Comparison of ENCODE assay signal across 11 mouse cellular contexts in the genomic region with DNA sequence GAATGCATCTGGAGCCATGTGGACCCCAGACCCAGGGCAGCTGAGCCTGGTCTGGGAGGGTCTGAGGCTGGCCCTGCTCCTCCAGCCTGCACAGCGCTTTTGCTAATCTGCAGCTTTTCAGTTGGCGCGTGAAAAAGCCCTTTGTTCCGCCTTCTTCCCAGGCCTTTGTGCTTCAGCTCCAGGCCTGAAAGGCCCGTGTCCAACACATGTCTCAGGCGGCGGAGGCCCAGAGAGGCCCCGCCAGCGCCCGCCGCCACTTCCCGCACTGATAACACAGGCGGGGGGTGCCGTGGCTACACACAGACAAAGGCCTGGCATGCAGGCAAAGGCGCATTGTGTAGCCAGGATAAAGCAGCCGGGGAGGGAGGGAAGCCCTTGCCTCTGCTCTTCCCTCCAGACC. TPM values are rescaled to one million over a fixed set of nuclear protein-coding genes. Genes with fewer than 3 reads are reported as not detected.
DNase-seq lines count a peak whose midpoint lies in the region; ATAC-seq lines count a peak whose summit lies in the region.
"Had no signal": no experiment of that assay in that cellular context is flagged by ENCODE, and none has a peak within 500 bp of the region (broad histone marks: within the 10 kb centered on the region; RNA-seq: fewer than 3 reads in every experiment).

No protein-coding gene starts in this region.

- H3K4me2 ChIP-seq in hindbrain, embryonic 13.5 days, result no peak overlapping the region
- no peak overlapping the region for H3K4me2 ChIP-seq in neural tube, embryonic 14.5 days (ENCODE audit: low read depth, low read length)
- H3K4me2 ChIP-seq: heart, embryonic 13.5 days had no signal

- no peaks in the 10 kb centered on the region for H3K36me3 ChIP-seq in hindbrain, embryonic 13.5 days
- no peaks in the 10 kb centered on the region for H3K36me3 ChIP-seq in neural tube, embryonic 14.5 days (ENCODE audit: control insufficient read depth, insufficient read depth, low read length)
- H3K36me3 ChIP-seq: heart, embryonic 13.5 days had no signal

- 2% methylated on average over 16 of the region's 16 CpGs for WGBS in hindbrain, embryonic 13.5 days
- WGBS in neural tube, embryonic 14.5 days, result 4% methylated on average over 16 of the region's 16 CpGs

- peak; percentile 67 for ATAC-seq in hindbrain, embryonic 13.5 days (ENCODE audit: low FRiP score)
- ATAC-seq in neural tube, embryonic 14.5 days (ENCODE audit: low read depth), result peak; percentile 22; the same call in 1 of the 2 replicates
- no peak for ATAC-seq in granulocyte monocyte progenitor cell, adult 5-6 weeks (replicated peaks; ENCODE audit: poor library complexity, severe bottlenecking)

- peak overlapping the region; percentile 58 for H3K9ac ChIP-seq in hindbrain, embryonic 13.5 days
- H3K9ac ChIP-seq in neural tube, embryonic 14.5 days (replicated peaks; ENCODE audit: low read depth, low read length), result peak overlapping the region; percentile 8; the same call in 1 of the 2 replicates
- H3K9ac ChIP-seq: heart, embryonic 13.5 days had no signal

- no peak overlapping the region for H3K4me3 ChIP-seq in hindbrain, embryonic 13.5 days
- no peak overlapping the region for H3K4me3 ChIP-seq in neural tube, embryonic 14.5 days (ENCODE audit: low read depth, low read length)
- H3K4me3 ChIP-seq: heart, embryonic 13.5 days; megakaryocyte, embryonic 14.5 days had no signal

- peak overlapping the region; percentile 83 for H3K27ac ChIP-seq in hindbrain, embryonic 13.5 days
- H3K27ac ChIP-seq in neural tube, embryonic 14.5 days (ENCODE audit: low read depth, low read length), result 0 out of 2 replicates have a peak overlapping the region, but pooled peaks have one; percentile 23
- H3K27ac ChIP-seq: heart, embryonic 13.5 days had no signal

- DNase-seq in left cerebral cortex, postnatal 4 days, result peak; percentile 44
- no peak for DNase-seq in left cerebral cortex, adult 18-20 months (ENCODE audit: low spot score in 2 of 2)
- peak; percentile 83 for DNase-seq in embryo, embryonic 10 days (ENCODE audit: low spot score)
- no peak for DNase-seq in heart, adult 18-20 months
- no peak for DNase-seq in frontal cortex, postnatal 36 days (ENCODE audit: low spot score in 2 of 2)
- DNase-seq: layer of hippocampus, postnatal 36 days had no signal

- no peaks in the 10 kb centered on the region for H3K9me3 ChIP-seq in hindbrain, embryonic 13.5 days
- H3K9me3 ChIP-seq in neural tube, embryonic 14.5 days (ENCODE audit: control insufficient read depth, low read length), result no peaks in the 10 kb centered on the region
- H3K9me3 ChIP-seq: heart, embryonic 13.5 days; megakaryocyte, embryonic 14.5 days had no signal

- peaks cover 72% of the 10 kb centered on the region for H3K4me1 ChIP-seq in hindbrain, embryonic 13.5 days (replicated peaks)
- H3K4me1 ChIP-seq in neural tube, embryonic 14.5 days (ENCODE audit: control insufficient read depth, insufficient read depth, low read length), result peaks cover 22% of the 10 kb centered on the region

- intact Hi-C loops in left cerebral cortex, postnatal 4 days (cut with DNase I), result no loop called here

- peaks cover 14% of the 10 kb centered on the region for H3K27me3 ChIP-seq in hindbrain, embryonic 13.5 days
- H3K27me3 ChIP-seq in neural tube, embryonic 14.5 days (ENCODE audit: control insufficient read depth, insufficient read depth, low read length), result 0 out of 2 replicates have a peak, but pooled peaks cover 4% of the 10 kb centered on the region

RNA-seq across cellular contexts. Expression of gene 1700025C18Rik, which starts 45.5 kb away (rescaled TPM):
- not detected for total RNA-seq in left cerebral cortex, postnatal 4 days (2021)
- not detected for total RNA-seq in left cerebral cortex, adult 18-20 months (2021)
- polyA plus RNA-seq in hindbrain, embryonic 13.5 days (2015; fragmentation: Nextera tagmentation; extraction: Ambion mirVana), result not detected in 2 replicates
- not detected in 2 replicates for polyA plus RNA-seq in neural tube, embryonic 14.5 days (2014; fragmentation: Nextera tagmentation; extraction: Ambion mirVana)
- total RNA-seq in heart, adult 18-20 months (2021), result not detected
- total RNA-seq in granulocyte monocyte progenitor cell, adult 5-6 weeks (2014; fragmentation: Nextera tagmentation), result not detected in 2 replicates
- not detected in 2 replicates for total RNA-seq in granulocyte monocyte progenitor cell, adult 5-6 weeks (2017)
- total RNA-seq: layer of hippocampus, postnatal 36 days had no signal
- polyA plus RNA-seq: heart, embryonic 13.5 days had no signal

Comparison
In these comparisons a context has a peak if more than half of its experiments do, and no peak if none do; other contexts are left out.
1. DNase-seq: peak in left cerebral cortex, postnatal 4 days (single experiment) and embryo, embryonic 10 days (single experiment); none in left cerebral cortex, adult 18-20 months (0 of 2), heart, adult 18-20 months (0 of 2) and frontal cortex, postnatal 36 days (0 of 2).